Mouse (Mus musculus): ENCODE measurements around the gene Hectd4. TPM values are rescaled to one million over a fixed set of nuclear protein-coding genes. Genes with fewer than 3 reads are reported as not detected.
"Not testable (repeated sequence)": the region's sequence is repeated elsewhere in the genome, so short reads cannot be mapped to it uniquely, and the experiment has no call there.

The Hectd4 gene
- polyA plus RNA-seq, 1 experiment from 2014 or later: 6.5 TPM

GRCm38 (mm10) chr5:121330154-121330816, 110.3 kb downstream of the Hectd4 start:
- H3K9me3 ChIP-seq (ENCODE audit: control insufficient read depth, low read length); H3K27ac ChIP-seq (replicated peaks; ENCODE audit: low read depth, low read length); H3K4me3 ChIP-seq (ENCODE audit: low read depth, low read length); H3K4me1 ChIP-seq (ENCODE audit: control insufficient read depth, insufficient read depth, low read length); H3K27me3 ChIP-seq (ENCODE audit: control insufficient read depth, insufficient read depth, low read length): not testable (repeated sequence)
- 84% methylated on average over 7 of the region's 19 CpGs for WGBS
- Histone ChIP-seq H3K9ac (ENCODE audit: low read length) (peak overlapping the region; percentile 23; the same call in 1 of the 2 replicates), H3K4me2 (ENCODE audit: low read depth, severe bottlenecking) (peak overlapping the region; percentile 24; the same call in 1 of the 2 replicates), H3K36me3 (ENCODE audit: control insufficient read depth, insufficient read depth, low read length) (peaks cover 27% of the 10 kb centered on the region)
- DNase-seq (ENCODE audit: low spot score) (peak; percentile 28), ATAC-seq (ENCODE audit: insufficient number of reproducible peaks, low FRiP score, low TSS enrichment, low read depth) (0 out of 2 replicates have a peak, but pooled peaks have one; percentile 51)

DNA sequence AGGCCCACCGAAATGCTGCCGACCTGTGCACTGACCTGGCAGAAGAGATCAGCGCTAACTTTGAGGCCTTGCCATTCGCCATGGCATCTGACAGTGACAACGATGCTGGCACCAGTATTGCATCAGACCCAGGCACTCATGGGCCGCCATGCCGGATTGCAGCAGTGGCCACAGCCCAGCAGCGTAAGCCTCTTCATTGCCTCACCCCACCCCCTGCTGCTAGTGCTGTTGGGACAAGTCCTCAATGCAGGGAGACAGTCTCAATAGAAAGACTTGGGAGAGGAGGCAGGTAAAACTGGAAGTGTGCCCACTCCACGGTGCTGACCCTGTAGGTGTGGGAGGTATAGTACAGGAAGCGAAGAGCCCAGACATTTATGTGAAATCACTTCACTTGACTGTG, 111.7 kb downstream of the Hectd4 start:
- ATAC-seq (ENCODE audit: insufficient number of reproducible peaks, low FRiP score, low TSS enrichment, low read depth) (no peak), DNase-seq (ENCODE audit: low spot score) (no peak)
- Histone ChIP-seq H3K9ac (ENCODE audit: low read length) (no peak overlapping the region), H3K36me3 (ENCODE audit: control insufficient read depth, insufficient read depth, low read length) (peaks cover 27% of the 10 kb centered on the region), H3K9me3 (ENCODE audit: control insufficient read depth, low read length) (no peaks in the 10 kb centered on the region), H3K4me1 (ENCODE audit: control insufficient read depth, insufficient read depth, low read length) (no peaks in the 10 kb centered on the region), H3K4me2 (ENCODE audit: low read depth, severe bottlenecking) (no peak overlapping the region), H3K27ac (replicated peaks; ENCODE audit: low read depth, low read length) (no peak overlapping the region), H3K4me3 (ENCODE audit: low read depth, low read length) (no peak overlapping the region), H3K27me3 (ENCODE audit: control insufficient read depth, insufficient read depth, low read length) (no peaks in the 10 kb centered on the region)
- WGBS: 95% methylated on average over 10 of the region's 10 CpGs

- H3K4me3 ChIP-seq (ENCODE audit: low read depth, low read length): no peak overlapping the region
- H3K27ac ChIP-seq (replicated peaks; ENCODE audit: low read depth, low read length): no peak overlapping the region
- 93% methylated on average over 9 of the region's 9 CpGs for WGBS
- H3K4me1 ChIP-seq (ENCODE audit: control insufficient read depth, insufficient read depth, low read length): no peaks in the 10 kb centered on the region
- H3K27me3 ChIP-seq (ENCODE audit: control insufficient read depth, insufficient read depth, low read length): no peaks in the 10 kb centered on the region
- DNase-seq (ENCODE audit: low spot score) (no peak), ATAC-seq (ENCODE audit: insufficient number of reproducible peaks, low FRiP score, low TSS enrichment, low read depth) (no peak)
- H3K36me3 ChIP-seq (ENCODE audit: control insufficient read depth, insufficient read depth, low read length): peaks cover 23% of the 10 kb centered on the region
- H3K4me2 ChIP-seq (ENCODE audit: low read depth, severe bottlenecking): no peak overlapping the region
- H3K9ac ChIP-seq (ENCODE audit: low read length): no peak overlapping the region
- no peaks in the 10 kb centered on the region for H3K9me3 ChIP-seq (ENCODE audit: control insufficient read depth, low read length)
Measured at GRCm38 (mm10) chr5:121333976-121334375, 114.0 kb downstream of the Hectd4 start.

GRCm38 (mm10) chr5:121334454-121334853, 114.4 kb downstream of the Hectd4 start:
- no peaks in the 10 kb centered on the region for H3K27me3 ChIP-seq (ENCODE audit: control insufficient read depth, insufficient read depth, low read length)
- 90% methylated on average over 5 of the region's 5 CpGs for WGBS
- no peak for ATAC-seq (ENCODE audit: insufficient number of reproducible peaks, low FRiP score, low TSS enrichment, low read depth)

DNA sequence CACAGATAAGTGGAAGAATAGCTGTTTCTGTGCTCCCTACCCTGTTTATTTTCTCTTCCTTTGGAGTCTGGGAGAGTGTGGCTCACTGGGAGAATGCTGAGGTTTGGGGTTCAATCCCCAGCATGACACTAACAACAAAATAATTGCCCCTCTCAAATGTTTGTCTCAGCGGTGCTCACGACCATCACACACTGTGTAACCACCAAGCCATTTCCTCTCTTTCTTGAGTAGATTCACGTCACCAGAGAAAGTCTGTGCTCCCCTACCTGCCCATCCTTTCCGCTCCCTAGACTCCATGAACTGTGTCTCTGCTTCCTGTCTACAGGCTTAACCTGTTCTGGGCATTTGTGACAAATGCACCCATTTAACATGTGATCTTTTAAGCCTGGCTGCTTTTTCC, 115.4 kb downstream of the Hectd4 start:
- peaks cover 23% of the 10 kb centered on the region for H3K36me3 ChIP-seq (ENCODE audit: control insufficient read depth, insufficient read depth, low read length)

More at GRCm38 (mm10) chr5:121334454-121334853, 114.4 kb downstream of the Hectd4 start:
- H3K4me2 ChIP-seq (ENCODE audit: low read depth, severe bottlenecking): no peak overlapping the region
- H3K36me3 ChIP-seq (ENCODE audit: control insufficient read depth, insufficient read depth, low read length): peaks cover 23% of the 10 kb centered on the region
- H3K4me3 ChIP-seq (ENCODE audit: low read depth, low read length): no peak overlapping the region
- H3K9me3 ChIP-seq (ENCODE audit: control insufficient read depth, low read length): no peaks in the 10 kb centered on the region
- H3K27ac ChIP-seq (replicated peaks; ENCODE audit: low read depth, low read length): no peak overlapping the region
- H3K9ac ChIP-seq (ENCODE audit: low read length): no peak overlapping the region
- no peaks in the 10 kb centered on the region for H3K4me1 ChIP-seq (ENCODE audit: control insufficient read depth, insufficient read depth, low read length)
- no peak for DNase-seq (ENCODE audit: low spot score)

GRCm38 (mm10) chr5:121336009-121336408, 116.0 kb downstream of the Hectd4 start:
- Histone ChIP-seq H3K27ac (replicated peaks; ENCODE audit: low read depth, low read length) (no peak overlapping the region), H3K4me1 (ENCODE audit: control insufficient read depth, insufficient read depth, low read length) (peaks cover 5% of the 10 kb centered on the region; the same call in 1 of the 2 replicates), H3K36me3 (ENCODE audit: control insufficient read depth, insufficient read depth, low read length) (peaks cover 23% of the 10 kb centered on the region), H3K4me3 (ENCODE audit: low read depth, low read length) (no peak overlapping the region), H3K27me3 (ENCODE audit: control insufficient read depth, insufficient read depth, low read length) (no peaks in the 10 kb centered on the region), H3K9ac (ENCODE audit: low read length) (no peak overlapping the region), H3K9me3 (ENCODE audit: control insufficient read depth, low read length) (no peaks in the 10 kb centered on the region), H3K4me2 (ENCODE audit: low read depth, severe bottlenecking) (no peak overlapping the region)
- whole genome bisulfite sequencing: 88% methylated on average over 3 of the region's 3 CpGs
- ATAC-seq (ENCODE audit: insufficient number of reproducible peaks, low FRiP score, low TSS enrichment, low read depth): no peak
- DNase-seq (ENCODE audit: low spot score): no peak

More for the DNA sequence above, 115.4 kb downstream of the Hectd4 start:
- H3K4me2 ChIP-seq (ENCODE audit: low read depth, severe bottlenecking): no peak overlapping the region
- WGBS: 87% methylated on average over 4 of the region's 4 CpGs
- H3K4me3 ChIP-seq (ENCODE audit: low read depth, low read length): no peak overlapping the region
- DNase-seq (ENCODE audit: low spot score) (no peak), ATAC-seq (ENCODE audit: insufficient number of reproducible peaks, low FRiP score, low TSS enrichment, low read depth) (no peak)
- H3K9me3 ChIP-seq (ENCODE audit: control insufficient read depth, low read length): no peaks in the 10 kb centered on the region
- no peaks in the 10 kb centered on the region for H3K4me1 ChIP-seq (ENCODE audit: control insufficient read depth, insufficient read depth, low read length)
- no peaks in the 10 kb centered on the region for H3K27me3 ChIP-seq (ENCODE audit: control insufficient read depth, insufficient read depth, low read length)
- no peak overlapping the region for H3K9ac ChIP-seq (ENCODE audit: low read length)
- H3K27ac ChIP-seq (replicated peaks; ENCODE audit: low read depth, low read length): no peak overlapping the region

DNA sequence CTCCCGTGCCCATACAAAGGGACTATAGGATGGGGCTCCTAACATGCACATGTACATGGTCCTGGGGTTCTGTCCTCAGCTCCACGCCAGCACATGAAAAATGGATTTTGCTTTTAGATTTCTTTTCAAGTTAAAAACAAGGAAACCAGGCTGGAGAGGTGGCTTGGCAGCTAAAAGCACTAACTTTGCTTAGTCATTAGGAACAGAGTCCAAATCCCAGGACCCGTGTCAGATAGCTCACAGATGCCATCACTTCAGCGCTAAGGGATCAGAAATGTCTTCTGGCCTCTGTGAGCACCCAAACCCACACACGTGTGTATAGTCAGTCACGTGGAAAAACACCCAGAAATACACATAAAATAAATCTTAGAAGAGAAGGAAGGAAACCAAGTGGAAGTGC, 116.8 kb downstream of the Hectd4 start:
- no peak overlapping the region for H3K27ac ChIP-seq (replicated peaks; ENCODE audit: low read depth, low read length)
- H3K4me2 ChIP-seq (ENCODE audit: low read depth, severe bottlenecking): no peak overlapping the region
- WGBS: 92% methylated on average over 6 of the region's 6 CpGs
- peaks cover 20% of the 10 kb centered on the region; the same call in 1 of the 2 replicates for H3K36me3 ChIP-seq (ENCODE audit: control insufficient read depth, insufficient read depth, low read length)
- H3K4me1 ChIP-seq (ENCODE audit: control insufficient read depth, insufficient read depth, low read length): peaks cover 10% of the 10 kb centered on the region
- H3K9ac ChIP-seq (ENCODE audit: low read length): no peak overlapping the region
- ATAC-seq (ENCODE audit: insufficient number of reproducible peaks, low FRiP score, low TSS enrichment, low read depth) (no peak), DNase-seq (ENCODE audit: low spot score) (no peak)
- H3K9me3 ChIP-seq (ENCODE audit: control insufficient read depth, low read length): no peaks in the 10 kb centered on the region
- no peaks in the 10 kb centered on the region for H3K27me3 ChIP-seq (ENCODE audit: control insufficient read depth, insufficient read depth, low read length)
- H3K4me3 ChIP-seq (ENCODE audit: low read depth, low read length): no peak overlapping the region

- ATAC-seq (ENCODE audit: insufficient number of reproducible peaks, low FRiP score, low TSS enrichment, low read depth) (no peak), DNase-seq (ENCODE audit: low spot score) (no peak)
- WGBS: 90% methylated on average over 7 of the region's 7 CpGs
- Histone ChIP-seq H3K4me3 (ENCODE audit: low read depth, low read length) (no peak overlapping the region), H3K27me3 (ENCODE audit: control insufficient read depth, insufficient read depth, low read length) (no peaks in the 10 kb centered on the region), H3K4me2 (ENCODE audit: low read depth, severe bottlenecking) (no peak overlapping the region), H3K27ac (replicated peaks; ENCODE audit: low read depth, low read length) (no peak overlapping the region), H3K9ac (ENCODE audit: low read length) (no peak overlapping the region), H3K9me3 (ENCODE audit: control insufficient read depth, low read length) (no peaks in the 10 kb centered on the region), H3K4me1 (ENCODE audit: control insufficient read depth, insufficient read depth, low read length) (peaks cover 12% of the 10 kb centered on the region), H3K36me3 (ENCODE audit: control insufficient read depth, insufficient read depth, low read length) (peaks cover 20% of the 10 kb centered on the region)
Measured at GRCm38 (mm10) chr5:121339507-121340230, 119.7 kb downstream of the Hectd4 start.
